In the genomic region with DNA sequence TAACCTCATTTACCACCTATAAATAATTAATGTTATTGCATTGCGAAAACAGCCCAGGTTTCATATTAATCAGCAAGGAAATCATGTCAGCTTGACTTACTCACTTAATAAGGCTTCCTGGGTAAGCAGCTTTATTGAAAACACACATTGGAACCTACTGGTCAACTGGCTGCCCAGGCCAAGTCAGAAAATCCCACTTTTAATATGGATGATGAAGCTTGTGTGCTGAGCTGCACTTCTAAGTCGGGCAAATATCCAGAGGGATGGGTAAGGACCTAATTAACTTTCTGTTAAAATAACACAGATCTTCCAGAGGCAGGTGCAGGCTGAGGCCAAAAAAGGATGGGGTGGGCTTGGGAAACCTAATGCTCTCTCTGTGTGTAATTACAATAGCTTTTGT, we compare ENCODE assay signal across 24 mouse cellular contexts. TPM values are rescaled to one million over a fixed set of nuclear protein-coding genes. Genes with fewer than 3 reads are reported as not detected.
DNase-seq lines count a peak whose midpoint lies in the region; ATAC-seq and TF ChIP-seq lines count a peak whose summit lies in the region.
"Had no signal": no experiment of that assay in that cellular context is flagged by ENCODE, and none has a peak within 500 bp of the region (broad histone marks: within the 10 kb centered on the region; RNA-seq: fewer than 3 reads in every experiment).

No protein-coding gene starts in this region.

- no peak overlapping the region for H3K4me3 ChIP-seq in hindbrain, embryonic 16.5 days (ENCODE audit: low read length)
- no peak overlapping the region for H3K4me3 ChIP-seq in hindbrain, embryonic 14.5 days (replicated peaks; ENCODE audit: low read length)
- H3K4me3 ChIP-seq in midbrain, postnatal 0 days (ENCODE audit: low read depth, low read length): no peak overlapping the region
- no peak overlapping the region for H3K4me3 ChIP-seq in midbrain, embryonic 11.5 days (ENCODE audit: low read depth, low read length)
- H3K4me3 ChIP-seq in neural tube, embryonic 14.5 days (ENCODE audit: low read depth, low read length): no peak overlapping the region
- no peak overlapping the region for H3K4me3 ChIP-seq in embryonic facial prominence, embryonic 10.5 days
- H3K4me3 ChIP-seq in layer of hippocampus, adult 2 months: no peak overlapping the region
- H3K4me3 ChIP-seq: embryonic facial prominence, embryonic 12.5 days; heart, adult 2 months; heart, embryonic 15.5 days had no signal

- no peaks in the 10 kb centered on the region for H3K36me3 ChIP-seq in hindbrain, embryonic 16.5 days (ENCODE audit: control insufficient read depth, insufficient read depth, low read length)
- H3K36me3 ChIP-seq in hindbrain, embryonic 14.5 days (replicated peaks; ENCODE audit: control insufficient read depth, insufficient read depth): no peaks in the 10 kb centered on the region
- H3K36me3 ChIP-seq in midbrain, postnatal 0 days (ENCODE audit: insufficient read depth, low read length): no peaks in the 10 kb centered on the region
- no peaks in the 10 kb centered on the region for H3K36me3 ChIP-seq in midbrain, embryonic 11.5 days (ENCODE audit: control insufficient read depth, insufficient read depth, low read length)
- no peaks in the 10 kb centered on the region for H3K36me3 ChIP-seq in neural tube, embryonic 14.5 days (ENCODE audit: control insufficient read depth, insufficient read depth, low read length)
- no peaks in the 10 kb centered on the region for H3K36me3 ChIP-seq in embryonic facial prominence, embryonic 10.5 days (replicated peaks)
- H3K36me3 ChIP-seq: embryonic facial prominence, embryonic 12.5 days; heart, embryonic 15.5 days had no signal

- no peaks in the 10 kb centered on the region for H3K27me3 ChIP-seq in hindbrain, embryonic 16.5 days (replicated peaks; ENCODE audit: control insufficient read depth, insufficient read depth, low read length)
- no peaks in the 10 kb centered on the region for H3K27me3 ChIP-seq in hindbrain, embryonic 14.5 days (ENCODE audit: control insufficient read depth, insufficient read depth, low read length)
- no peaks in the 10 kb centered on the region for H3K27me3 ChIP-seq in midbrain, postnatal 0 days (ENCODE audit: insufficient read depth, low read length)
- H3K27me3 ChIP-seq in midbrain, embryonic 11.5 days (ENCODE audit: control insufficient read depth, insufficient read depth, low read length): no peaks in the 10 kb centered on the region
- no peaks in the 10 kb centered on the region for H3K27me3 ChIP-seq in neural tube, embryonic 14.5 days (ENCODE audit: control insufficient read depth, insufficient read depth, low read length)
- no peaks in the 10 kb centered on the region for H3K27me3 ChIP-seq in embryonic facial prominence, embryonic 10.5 days (replicated peaks; ENCODE audit: low read depth, poor library complexity, severe bottlenecking)
- H3K27me3 ChIP-seq: CH12.LX; embryonic facial prominence, embryonic 12.5 days; heart, embryonic 15.5 days; Patski had no signal

- H3K9me3 ChIP-seq in hindbrain, embryonic 16.5 days (ENCODE audit: control insufficient read depth, low read length): no peaks in the 10 kb centered on the region
- H3K9me3 ChIP-seq in hindbrain, embryonic 14.5 days (ENCODE audit: control insufficient read depth, low read length): no peaks in the 10 kb centered on the region
- no peaks in the 10 kb centered on the region for H3K9me3 ChIP-seq in midbrain, postnatal 0 days (ENCODE audit: low read length)
- H3K9me3 ChIP-seq in midbrain, embryonic 11.5 days (ENCODE audit: control insufficient read depth, low read length): no peaks in the 10 kb centered on the region
- H3K9me3 ChIP-seq in neural tube, embryonic 14.5 days (ENCODE audit: control insufficient read depth, low read length): no peaks in the 10 kb centered on the region
- H3K9me3 ChIP-seq in embryonic facial prominence, embryonic 10.5 days: no peaks in the 10 kb centered on the region
- H3K9me3 ChIP-seq: embryonic facial prominence, embryonic 12.5 days; heart, embryonic 15.5 days had no signal

- no peak for TF ChIP-seq CTCF in midbrain, postnatal 0 days (IDR thresholded peaks at IDR 0.05)
- no peak for TF ChIP-seq CTCF in layer of hippocampus, adult 2 months (conservative IDR thresholded peaks at IDR 0.05)

- no peak overlapping the region for H3K9ac ChIP-seq in hindbrain, embryonic 16.5 days (ENCODE audit: low read depth, low read length)
- H3K9ac ChIP-seq in hindbrain, embryonic 14.5 days: no peak overlapping the region
- no peak overlapping the region for H3K9ac ChIP-seq in midbrain, postnatal 0 days (replicated peaks; ENCODE audit: low read length, poor library complexity, severe bottlenecking)
- H3K9ac ChIP-seq in midbrain, embryonic 11.5 days (ENCODE audit: low read length): no peak overlapping the region
- H3K9ac ChIP-seq in neural tube, embryonic 14.5 days (replicated peaks; ENCODE audit: low read depth, low read length): no peak overlapping the region
- H3K9ac ChIP-seq: embryonic facial prominence, embryonic 12.5 days; forebrain, postnatal 0 days; heart, embryonic 15.5 days had no signal

- DNase-seq in hindbrain, embryonic 14.5 days (ENCODE audit: low spot score): no peak
- DNase-seq in midbrain, postnatal 0 days (ENCODE audit: low spot score): peak; percentile 13
- DNase-seq in midbrain, embryonic 11.5 days (ENCODE audit: low spot score, missing footprints): no peak
- DNase-seq in embryonic facial prominence, embryonic 10.5 days (ENCODE audit: low spot score): no peak
- no peak for DNase-seq in layer of hippocampus, adult 2 months (ENCODE audit: low spot score in 2 of 2)
- DNase-seq: adrenal gland, postnatal 14 days; cerebellum, adult 2 months; embryo, embryonic 11 days; forebrain, postnatal 0 days; gastrocnemius, postnatal 14 days; heart, adult 2 months; heart, postnatal 14 days had no signal

- peak; percentile 56; the same call in 1 of the 2 replicates for ATAC-seq in hindbrain, embryonic 16.5 days
- no peak for ATAC-seq in hindbrain, embryonic 14.5 days (ENCODE audit: low FRiP score)
- ATAC-seq in midbrain, postnatal 0 days (ENCODE audit: low FRiP score): no peak
- ATAC-seq in midbrain, embryonic 11.5 days (ENCODE audit: low FRiP score): no peak
- ATAC-seq in neural tube, embryonic 14.5 days (ENCODE audit: low read depth): peak; percentile 41; the same call in 1 of the 2 replicates
- ATAC-seq: activated CD4-positive, CD25-positive, alpha-beta regulatory T cell, adult 4 months; forebrain, postnatal 0 days; Patski had no signal

- no peak overlapping the region for H3K27ac ChIP-seq in hindbrain, embryonic 16.5 days (ENCODE audit: low read depth, low read length)
- no peak overlapping the region for H3K27ac ChIP-seq in hindbrain, embryonic 14.5 days
- no peak overlapping the region for H3K27ac ChIP-seq in midbrain, postnatal 0 days (ENCODE audit: low read depth, low read length)
- no peak overlapping the region for H3K27ac ChIP-seq in midbrain, embryonic 11.5 days (ENCODE audit: low read depth, low read length)
- H3K27ac ChIP-seq in neural tube, embryonic 14.5 days (ENCODE audit: low read depth, low read length): no peak overlapping the region
- no peak overlapping the region for H3K27ac ChIP-seq in embryonic facial prominence, embryonic 10.5 days (replicated peaks)
- H3K27ac ChIP-seq in layer of hippocampus, adult 2 months: no peak overlapping the region
- H3K27ac ChIP-seq: embryonic facial prominence, embryonic 12.5 days; heart, adult 2 months; heart, embryonic 15.5 days had no signal

- H3K4me2 ChIP-seq in hindbrain, embryonic 16.5 days (ENCODE audit: low read length): no peak overlapping the region
- no peak overlapping the region for H3K4me2 ChIP-seq in hindbrain, embryonic 14.5 days (replicated peaks)
- no peak overlapping the region for H3K4me2 ChIP-seq in midbrain, postnatal 0 days (ENCODE audit: low read depth, low read length, poor library complexity, severe bottlenecking)
- no peak overlapping the region for H3K4me2 ChIP-seq in midbrain, embryonic 11.5 days
- H3K4me2 ChIP-seq in neural tube, embryonic 14.5 days (ENCODE audit: low read depth, low read length): no peak overlapping the region
- H3K4me2 ChIP-seq: embryonic facial prominence, embryonic 12.5 days; heart, embryonic 11.5 days; heart, embryonic 15.5 days had no signal

- WGBS in hindbrain, embryonic 16.5 days: 34% methylated on average over 2 of the region's 2 CpGs
- WGBS in hindbrain, embryonic 14.5 days: 52% methylated on average over 2 of the region's 2 CpGs
- WGBS in midbrain, postnatal 0 days: 45% methylated on average over 2 of the region's 2 CpGs
- 54% methylated on average over 2 of the region's 2 CpGs for WGBS in midbrain, embryonic 11.5 days
- 42% methylated on average over 2 of the region's 2 CpGs for WGBS in neural tube, embryonic 14.5 days
- WGBS in embryonic facial prominence, embryonic 10.5 days: 63% methylated on average over 2 of the region's 2 CpGs

- no peaks in the 10 kb centered on the region for H3K4me1 ChIP-seq in hindbrain, embryonic 16.5 days (ENCODE audit: control insufficient read depth, insufficient read depth, low read depth, low read length)
- H3K4me1 ChIP-seq in hindbrain, embryonic 14.5 days (replicated peaks; ENCODE audit: control insufficient read depth, insufficient read depth, low read length): 0 out of 2 replicates have a peak, but pooled peaks cover 4% of the 10 kb centered on the region
- no peaks in the 10 kb centered on the region for H3K4me1 ChIP-seq in midbrain, postnatal 0 days (ENCODE audit: insufficient read depth, low read length)
- 0 out of 2 replicates have a peak, but pooled peaks cover 5% of the 10 kb centered on the region for H3K4me1 ChIP-seq in midbrain, embryonic 11.5 days (ENCODE audit: control insufficient read depth, insufficient read depth, low read length)
- no peaks in the 10 kb centered on the region for H3K4me1 ChIP-seq in neural tube, embryonic 14.5 days (ENCODE audit: control insufficient read depth, insufficient read depth, low read length)
- H3K4me1 ChIP-seq in embryonic facial prominence, embryonic 10.5 days: peaks cover 6% of the 10 kb centered on the region; the same call in 1 of the 2 replicates
- H3K4me1 ChIP-seq: embryonic facial prominence, embryonic 12.5 days; heart, embryonic 15.5 days had no signal

RNA-seq across cellular contexts. Expression of a gene that starts 4.3 kb away (rescaled TPM):
- 1.5 and 1.6 TPM in 2 replicates for polyA plus RNA-seq in hindbrain, embryonic 16.5 days (2015; fragmentation: Nextera tagmentation; extraction: Ambion mirVana)
- polyA plus RNA-seq in hindbrain, embryonic 14.5 days (2014; fragmentation: Nextera tagmentation; extraction: Ambion mirVana): 1.2 and 2.1 TPM in 2 replicates
- total RNA-seq in midbrain, postnatal 0 days (2014; rRNA removed): 0.47 and 0.77 TPM in 2 replicates
- 0.12 and 0.52 TPM in 2 replicates for polyA plus RNA-seq in midbrain, postnatal 0 days (2015; fragmentation: Nextera tagmentation; extraction: Ambion mirVana)
- 26.0 and 27.5 TPM in 2 replicates for polyA plus RNA-seq in midbrain, embryonic 11.5 days (2014; fragmentation: Nextera tagmentation; extraction: Ambion mirVana)
- 1.6 and 2.3 TPM in 2 replicates for polyA plus RNA-seq in neural tube, embryonic 14.5 days (2014; fragmentation: Nextera tagmentation; extraction: Ambion mirVana)
- 5.9 and 13.1 TPM in 2 replicates for polyA plus RNA-seq in embryonic facial prominence, embryonic 10.5 days (2016; fragmentation: Nextera tagmentation; extraction: Ambion mirVana)
- under 1 TPM; 0.10 to 0.18 TPM for total RNA-seq in layer of hippocampus, adult 2 months (2021)
- total RNA-seq: common myeloid progenitor, adult 5-6 weeks; gastrocnemius, adult 18-20 months; gastrocnemius, postnatal 14 days; heart, adult 2 months; heart, postnatal 14 days; hematopoietic stem cell, adult 5-6 weeks had no signal
- polyA plus RNA-seq: gonadal fat pad, adult 2 months; heart, adult 2 months; heart, embryonic 11.5 days; heart, embryonic 15.5 days; Patski had no signal

RNA-seq across cellular contexts. Expression of a gene that starts 46.9 kb away (rescaled TPM):
- 0.09 TPM in 1 of 2 replicates, not detected in the other for polyA plus RNA-seq in hindbrain, embryonic 16.5 days (2015; fragmentation: Nextera tagmentation; extraction: Ambion mirVana)
- not detected in 2 replicates for polyA plus RNA-seq in hindbrain, embryonic 14.5 days (2014; fragmentation: Nextera tagmentation; extraction: Ambion mirVana)
- not detected in 2 replicates for total RNA-seq in midbrain, postnatal 0 days (2014; rRNA removed)
- polyA plus RNA-seq in midbrain, postnatal 0 days (2015; fragmentation: Nextera tagmentation; extraction: Ambion mirVana): not detected in 2 replicates
- polyA plus RNA-seq in midbrain, embryonic 11.5 days (2014; fragmentation: Nextera tagmentation; extraction: Ambion mirVana): 0.17 and 0.36 TPM in 2 replicates
- not detected in 2 replicates for polyA plus RNA-seq in neural tube, embryonic 14.5 days (2014; fragmentation: Nextera tagmentation; extraction: Ambion mirVana)
- not detected in 2 replicates for polyA plus RNA-seq in embryonic facial prominence, embryonic 10.5 days (2016; fragmentation: Nextera tagmentation; extraction: Ambion mirVana)
- 1 to 10 TPM; 1.6 to 1.7 TPM for total RNA-seq in layer of hippocampus, adult 2 months (2021)
- total RNA-seq: forebrain, postnatal 0 days had no signal
- polyA plus RNA-seq: forebrain, postnatal 0 days had no signal

Comparison
In these comparisons a context has a peak if more than half of its experiments do, and no peak if none do; other contexts are left out.
1. ATAC-seq: peak in hindbrain, embryonic 16.5 days (single experiment) and neural tube, embryonic 14.5 days (single experiment); none in hindbrain, embryonic 14.5 days (single experiment), midbrain, postnatal 0 days (single experiment) and midbrain, embryonic 11.5 days (single experiment).